Mouse (Mus musculus) lung, adult 2 months (tissue): ENCODE measurements at regions not wholly inside any gene's neighbourhood (a gene's known extent, or its start where the extent isn't known, plus 50 kb on each side); places are given as distances from the start of the nearest gene placed in this dataset.

Experiments
- DNase-seq: peaks from one replicate; pipeline ENCODE4 v3.0.0; 2022
- H3K4me1 ChIP-seq: fragments of 200-500 bp; 2 replicates; pipeline ENCODE4 v1.6.1; 2011; ENCODE audit warnings: low read length; ENCODE audit not compliant: control insufficient read depth, insufficient read depth
- H3K4me3 ChIP-seq: fragments of 200-500 bp; replicated peaks from 2 replicates; pipeline ENCODE3; 2011; ENCODE audit warnings: low read depth, mild to moderate bottlenecking, control low read depth, low read length; ENCODE audit errors: extremely low read depth
- CTCF ChIP-seq: fragments of 200-500 bp; IDR thresholded peaks from 2 replicates; pipeline ENCODE4 v1.5.1; 2011; ENCODE audit warnings: mild to moderate bottlenecking, low read length, control low read depth; ENCODE audit not compliant: insufficient read depth
- POLR2A ChIP-seq: fragments of 200-500 bp; IDR thresholded peaks from 2 replicates; pipeline ENCODE4 v1.6.1; 2011; ENCODE audit warnings: low read depth, mild to moderate bottlenecking, control low read depth, low read length, borderline replicate concordance; ENCODE audit errors: extremely low read depth
- WGBS: fragments of 180-500 bp; shearing (Covaris S2); methylation state at CpG from one replicate; pipeline ENCODE4 v1.1.7; 2018; 5-methylcytosine and 5-hydroxymethylcytosine counted together

GRCm38 (mm10) chr14:68022925-68023324 is 1271.2 kb downstream of the Synb start:
- no peak for DNase-seq
- WGBS, result 83% methylated on average over 10 of the region's 10 CpGs
- TF ChIP-seq CTCF (no peak), POLR2A (no peak)
- Histone ChIP-seq H3K4me3 (no peak overlapping the region), H3K4me1 (peaks cover 2% of the 10 kb centered on the region; the same call in 1 of the 2 replicates)

GRCm38 (mm10) chr14:68021240-68021639 is 1272.9 kb downstream of the Synb start:
- TF ChIP-seq CTCF (no peak), POLR2A (no peak)
- WGBS, result 34% methylated on average over 7 of the region's 7 CpGs
- Histone ChIP-seq H3K4me3 (no peak overlapping the region), H3K4me1 (no peaks in the 10 kb centered on the region; the same call in 1 of the 2 replicates)
- DNase-seq, result no peak

- no peak overlapping the region for H3K4me3 ChIP-seq
- TF ChIP-seq CTCF (no peak), POLR2A (no peak)
- WGBS, result 78% methylated on average over 6 of the region's 6 CpGs
Observed at GRCm38 (mm10) chr14:68020769-68021168, 1273.3 kb downstream of the Synb start.

GRCm38 (mm10) chr14:68018686-68019085 is 1275.4 kb downstream of the Synb start:
- no peak for DNase-seq
- Histone ChIP-seq H3K4me1 (no peaks in the 10 kb centered on the region; the same call in 1 of the 2 replicates), H3K4me3 (no peak overlapping the region)
- TF ChIP-seq POLR2A (no peak), CTCF (no peak)

More at GRCm38 (mm10) chr14:68020769-68021168, 1273.3 kb downstream of the Synb start:
- H3K4me1 ChIP-seq, result no peaks in the 10 kb centered on the region; the same call in 1 of the 2 replicates
- no peak for DNase-seq

GRCm38 (mm10) chr14:67996790-67997417 is 1297.2 kb downstream of the Synb start:
- no peak for TF ChIP-seq POLR2A
- TF ChIP-seq CTCF, result no peak
- no peak overlapping the region for H3K4me3 ChIP-seq
- WGBS, result 86% methylated on average over 7 of the region's 7 CpGs

GRCm38 (mm10) chr14:67993611-67994051 is 1300.5 kb downstream of the Synb start:
- 60% methylated on average over 13 of the region's 13 CpGs for WGBS
- Histone ChIP-seq H3K4me1 (no peaks in the 10 kb centered on the region), H3K4me3 (no peak overlapping the region)
- TF ChIP-seq CTCF, result no peak
- TF ChIP-seq POLR2A, result no peak
- no peak for DNase-seq

More at GRCm38 (mm10) chr14:67996790-67997417, 1297.2 kb downstream of the Synb start:
- no peaks in the 10 kb centered on the region for H3K4me1 ChIP-seq
- DNase-seq, result no peak

- H3K4me3 ChIP-seq, result no peak overlapping the region
- no peak for TF ChIP-seq POLR2A
- peak; percentile 68 for TF ChIP-seq CTCF
- H3K4me1 ChIP-seq, result no peaks in the 10 kb centered on the region
- DNase-seq, result peak; percentile 41
- WGBS, result 14% methylated on average over 8 of the region's 8 CpGs
Observed at GRCm38 (mm10) chr14:67993142-67993541, 1301.0 kb downstream of the Synb start.

GRCm38 (mm10) chr14:67992088-67992487 is 1302.0 kb downstream of the Synb start:
- 53% methylated on average over 6 of the region's 6 CpGs for WGBS

GRCm38 (mm10) chr14:67990271-67990670 is 1303.8 kb downstream of the Synb start:
- 58% methylated on average over 3 of the region's 3 CpGs for WGBS
- TF ChIP-seq POLR2A (no peak), CTCF (no peak)
- no peak overlapping the region for H3K4me3 ChIP-seq
- DNase-seq, result no peak
- H3K4me1 ChIP-seq, result no peaks in the 10 kb centered on the region

More at GRCm38 (mm10) chr14:67992088-67992487, 1302.0 kb downstream of the Synb start:
- Histone ChIP-seq H3K4me1 (no peaks in the 10 kb centered on the region), H3K4me3 (no peak overlapping the region)
- TF ChIP-seq CTCF, result no peak
- no peak for TF ChIP-seq POLR2A
- DNase-seq, result no peak
